Mouse (Mus musculus) liver, adult 2 months (tissue): Measurements from ENCODE around the gene Ubr2. TPM values are rescaled to one million over a fixed set of nuclear protein-coding genes. Genes with fewer than 3 reads are reported as not detected.
A peak's percentile ranks its signal among the peaks of the same experiment; 100 is the strongest.

Source experiments
- DNase-seq: peaks from one replicate; pipeline ENCODE4 v3.0.0-alpha.2; 2011; ENCODE audit warnings: low read depth, low spot score; ENCODE audit errors: extremely low read depth
- H3K27ac ChIP-seq: fragments of 200-500 bp; replicated peaks from 2 replicates; pipeline ENCODE4 v1.5.1; 2012; ENCODE audit warnings: low read depth, mild to moderate bottlenecking, control low read depth, inconsistent platforms, low read length; ENCODE audit not compliant: insufficient read depth
- H3K27me3 ChIP-seq: fragments of 200-500 bp; 2 replicates; pipeline ENCODE4 v1.6.1; 2012; ENCODE audit warnings: mild to moderate bottlenecking, moderate library complexity, low read length, inconsistent platforms; ENCODE audit not compliant: control insufficient read depth, insufficient read depth
- H3K36me3 ChIP-seq: fragments of 200-500 bp; 2 replicates; pipeline ENCODE4 v1.6.1; 2012; ENCODE audit warnings: low read length, inconsistent platforms; ENCODE audit not compliant: control insufficient read depth, insufficient read depth
- H3K4me1 ChIP-seq: fragments of 200-500 bp; 2 replicates; pipeline ENCODE4 v1.6.1; 2011; ENCODE audit warnings: low read length; ENCODE audit not compliant: control insufficient read depth, insufficient read depth
- H3K4me3 ChIP-seq: fragments of 200-500 bp; 2 replicates; pipeline ENCODE4 v1.5.1; 2011; ENCODE audit warnings: low read depth, mild to moderate bottlenecking, control low read depth, low read length, moderate library complexity; ENCODE audit not compliant: insufficient read depth
- H3K79me2 ChIP-seq: fragments of 200-500 bp; 2 replicates; pipeline ENCODE4 v1.6.1; 2012; ENCODE audit warnings: inconsistent platforms, mild to moderate bottlenecking, low read length, moderate library complexity; ENCODE audit not compliant: control insufficient read depth, insufficient read depth
- H3K9ac ChIP-seq: fragments of 200-500 bp; 2 replicates; pipeline ENCODE4 v1.6.1; 2012; ENCODE audit warnings: low read depth, mild to moderate bottlenecking, control low read depth, inconsistent platforms, low read length
- CTCF ChIP-seq: fragments of 200-500 bp; IDR thresholded peaks from 2 replicates; pipeline ENCODE4 v1.5.1; 2011; ENCODE audit warnings: low read depth, low read length, control low read depth
- POLR2A ChIP-seq: fragments of 200-500 bp; IDR thresholded peaks from 2 replicates; pipeline ENCODE4 v1.6.1; 2011; ENCODE audit warnings: low read length, control low read depth; ENCODE audit not compliant: insufficient read depth; ENCODE audit errors: extremely low read depth
- WGBS: fragments of 180-500 bp; shearing (Covaris S2); methylation state at CpG from one replicate; pipeline ENCODE4 v1.1.7; 2018; 5-methylcytosine and 5-hydroxymethylcytosine counted together
- polyA plus RNA-seq: library from polyadenylated mRNA; depleted of rRNA; stranded (reverse); fragments of >200 nt; gene quantifications from 2 replicates; pipeline ENCODE4 v1.2.3, GENCODE M21; 2012; rRNA removed
- total RNA-seq: library from RNA; depleted of rRNA; stranded (reverse); fragments of >200 nt; gene quantifications from 2 replicates; pipeline ENCODE4 v1.2.3, GENCODE M21; 2014; rRNA removed

Gene Ubr2
- total RNA-seq = 36.0 and 37.4 TPM in 2 replicates
- 20.8 and 29.9 TPM in 2 replicates for polyA plus RNA-seq

DNA sequence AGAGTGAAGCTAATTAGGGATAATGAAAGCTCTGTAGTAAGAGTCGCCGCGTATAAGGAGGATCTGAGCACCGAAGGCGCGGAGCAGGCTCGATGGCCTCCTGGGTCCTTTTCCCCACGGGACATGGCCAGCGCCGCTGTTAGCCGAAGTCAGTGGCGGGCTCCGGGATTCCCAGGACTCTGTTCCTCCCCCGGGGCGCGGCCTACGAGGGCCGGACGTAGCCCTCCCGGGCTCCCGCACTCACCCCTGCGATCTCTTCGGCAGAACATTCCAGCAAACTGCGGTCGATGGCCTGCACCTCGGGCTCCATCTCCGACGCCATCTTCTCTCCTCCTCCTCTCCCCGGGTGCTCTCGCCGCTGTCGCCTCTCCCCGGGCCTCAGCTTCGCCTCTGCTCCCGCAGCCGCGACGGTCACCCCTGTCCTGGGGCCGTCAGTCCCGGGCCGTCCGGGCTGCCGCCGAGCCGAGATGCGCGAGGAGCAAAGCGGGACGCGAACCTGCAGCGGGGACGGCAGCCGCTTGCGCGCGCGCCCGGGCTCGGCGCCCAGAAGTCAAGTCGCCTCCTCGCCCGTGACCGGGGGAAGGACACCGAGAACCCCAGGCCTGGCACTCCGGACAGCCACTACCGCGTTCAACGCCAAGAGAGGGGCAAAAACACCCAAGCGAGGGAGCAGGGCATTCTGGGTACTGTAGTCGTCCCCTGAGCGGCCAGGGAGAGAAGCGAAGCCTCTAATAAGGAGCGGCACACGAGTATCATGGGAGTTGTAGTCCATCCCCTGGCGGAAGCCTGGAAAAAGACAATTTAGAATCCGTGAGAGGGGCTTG, at the start of gene Ubr2:
Gene Ubr2, minus strand, starts transcription at position 659 of the 824 bp plus-strand sequence.
- DNase-seq = peak; percentile 96
- Histone ChIP-seq H3K27ac (peak within 1 kb of the TSS; percentile 94), H3K4me3 (peak within 1 kb of the TSS; percentile 88), H3K9ac (peak within 1 kb of the TSS; percentile 94), H3K4me1 (peaks cover 22% of the 10 kb centered on the region), H3K79me2 (peaks cover 19% of the 10 kb centered on the region; the same call in 1 of the 2 replicates), H3K36me3 (peaks cover 5% of the 10 kb centered on the region; the same call in 1 of the 2 replicates), H3K27me3 (no peaks in the 10 kb centered on the region)
- under 1% methylated on average over 77 of the region's 77 CpGs for WGBS
- TF ChIP-seq POLR2A (peak; percentile 96), CTCF (no peak)

DNA sequence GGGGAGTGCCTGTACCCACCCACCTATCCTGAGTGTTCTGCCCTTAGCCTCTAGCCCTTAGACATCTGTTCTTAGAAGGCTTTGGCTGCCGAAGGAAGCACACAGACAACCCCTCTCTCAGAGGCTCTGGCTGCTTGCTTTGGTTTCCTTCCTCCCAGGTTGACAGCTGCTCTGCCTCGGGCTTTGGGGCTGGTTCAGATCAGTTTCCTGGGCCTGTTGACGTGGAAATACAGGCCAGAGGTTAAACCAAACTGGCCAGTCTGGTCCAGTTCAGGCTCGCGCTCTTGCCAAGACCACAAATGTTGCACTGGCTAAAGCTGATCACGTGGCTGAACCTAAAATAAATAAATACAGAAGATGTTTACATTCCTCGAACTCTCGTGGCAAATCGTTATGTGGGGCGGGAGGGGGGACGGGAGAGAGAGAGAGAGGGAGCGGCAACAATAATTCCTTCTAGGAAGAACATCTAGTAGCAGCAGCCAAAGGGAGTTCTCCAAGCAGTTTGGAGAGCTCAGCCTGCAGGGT, 49.5 kb upstream of the Ubr2 start:
- Histone ChIP-seq H3K4me3 (no peak overlapping the region), H3K27me3 (no peaks in the 10 kb centered on the region), H3K36me3 (no peaks in the 10 kb centered on the region), H3K4me1 (peaks cover 11% of the 10 kb centered on the region), H3K27ac (peak overlapping the region; percentile 48; the same call in 1 of the 2 replicates), H3K9ac (peak overlapping the region; percentile 40), H3K79me2 (no peaks in the 10 kb centered on the region)
- TF ChIP-seq CTCF (no peak), POLR2A (no peak)
- peak; percentile 97 for DNase-seq
- 7% methylated on average over 12 of the region's 12 CpGs for WGBS

DNA sequence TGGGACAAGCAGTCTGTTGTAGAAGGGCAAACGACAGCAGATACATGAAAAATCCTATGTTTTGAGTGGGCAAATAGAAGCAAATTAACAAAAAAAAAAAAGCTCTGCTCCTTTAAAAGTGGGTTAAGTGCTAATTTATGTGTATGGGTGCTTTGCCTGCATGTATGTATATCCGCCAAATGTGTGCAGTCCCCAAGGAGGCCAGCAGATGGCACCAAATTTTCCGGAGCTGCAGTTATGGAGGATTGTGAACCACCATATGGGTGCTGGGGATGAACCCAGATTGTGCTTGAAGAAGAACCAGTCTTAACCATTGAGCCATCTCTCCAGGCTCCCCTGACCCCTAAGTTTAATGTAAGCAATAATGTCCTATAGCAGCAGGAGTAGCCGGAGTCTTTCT, 47.6 kb upstream of the Ubr2 start:
- Histone ChIP-seq H3K4me3 (no peak overlapping the region), H3K27ac (no peak overlapping the region), H3K79me2 (no peaks in the 10 kb centered on the region), H3K36me3 (no peaks in the 10 kb centered on the region), H3K27me3 (no peaks in the 10 kb centered on the region), H3K4me1 (peaks cover 11% of the 10 kb centered on the region), H3K9ac (no peak overlapping the region)
- WGBS = 96% methylated on average over 4 of the region's 4 CpGs
- TF ChIP-seq POLR2A (no peak), CTCF (peak; percentile 15; the same call in 1 of the 2 replicates)
- no peak for DNase-seq

DNA sequence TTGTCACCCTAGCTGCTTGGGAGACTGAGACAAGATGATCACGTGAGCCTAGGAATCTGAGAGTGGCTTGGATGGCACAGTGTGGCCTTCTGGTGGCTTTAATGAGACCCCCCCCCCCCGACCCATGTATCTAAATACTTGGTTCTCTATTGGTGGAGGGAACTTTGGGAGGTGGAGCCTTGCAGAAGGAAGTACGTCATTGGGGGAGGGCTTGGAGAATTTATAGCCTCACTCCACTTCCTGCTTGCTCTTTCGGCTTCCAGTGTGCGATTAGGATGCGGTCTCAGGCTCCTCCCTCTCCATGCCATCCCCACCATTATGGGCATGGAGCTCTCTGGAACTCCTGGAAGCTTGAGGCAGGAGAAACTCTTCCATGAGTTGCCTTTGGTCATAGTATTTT, 46.1 kb upstream of the Ubr2 start:
- no peaks in the 10 kb centered on the region for H3K79me2 ChIP-seq
- no peak overlapping the region for H3K4me3 ChIP-seq
- TF ChIP-seq POLR2A (no peak), CTCF (no peak)
- DNase-seq = no peak
- H3K27ac ChIP-seq = no peak overlapping the region
- WGBS = 79% methylated on average over 6 of the region's 6 CpGs
- H3K36me3 ChIP-seq = no peaks in the 10 kb centered on the region
- no peak overlapping the region for H3K9ac ChIP-seq
- peaks cover 11% of the 10 kb centered on the region for H3K4me1 ChIP-seq
- H3K27me3 ChIP-seq = no peaks in the 10 kb centered on the region

DNA sequence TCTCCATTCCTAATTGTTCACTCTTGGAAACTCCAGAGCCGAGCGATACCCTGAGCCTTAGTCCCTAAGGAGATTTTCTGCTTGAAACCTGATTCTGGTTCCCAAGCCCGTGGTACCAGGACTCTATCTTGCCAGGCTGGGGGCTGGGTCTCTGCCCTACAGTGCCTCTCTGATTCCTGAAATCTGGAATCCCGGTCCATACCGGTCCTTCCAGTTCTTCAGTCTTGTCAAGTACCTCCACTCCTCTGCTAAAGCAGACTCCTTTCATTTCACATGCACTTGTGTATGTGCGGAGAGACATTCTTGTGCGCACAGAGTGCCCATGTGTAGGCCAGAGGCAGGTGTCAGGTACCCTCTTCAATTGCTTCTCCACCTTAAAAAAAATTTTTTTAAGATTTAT, 44.8 kb upstream of the Ubr2 start:
- no peaks in the 10 kb centered on the region for H3K79me2 ChIP-seq
- H3K36me3 ChIP-seq = no peaks in the 10 kb centered on the region
- H3K9ac ChIP-seq = no peak overlapping the region
- H3K27me3 ChIP-seq = no peaks in the 10 kb centered on the region
- DNase-seq = no peak
- no peak overlapping the region for H3K27ac ChIP-seq
- WGBS = 91% methylated on average over 7 of the region's 7 CpGs
- H3K4me1 ChIP-seq = peaks cover 7% of the 10 kb centered on the region; the same call in 1 of the 2 replicates
- TF ChIP-seq POLR2A (no peak), CTCF (no peak)
- no peak overlapping the region for H3K4me3 ChIP-seq
